Mouse (Mus musculus): ENCODE results near the gene Hbs1l. TPM values are rescaled to one million over a fixed set of nuclear protein-coding genes. Genes with fewer than 3 reads are reported as not detected.

Hbs1l gene
- total RNA-seq, 2 experiments from 2014 or later, result 72.2 to 76.8 TPM

DNA sequence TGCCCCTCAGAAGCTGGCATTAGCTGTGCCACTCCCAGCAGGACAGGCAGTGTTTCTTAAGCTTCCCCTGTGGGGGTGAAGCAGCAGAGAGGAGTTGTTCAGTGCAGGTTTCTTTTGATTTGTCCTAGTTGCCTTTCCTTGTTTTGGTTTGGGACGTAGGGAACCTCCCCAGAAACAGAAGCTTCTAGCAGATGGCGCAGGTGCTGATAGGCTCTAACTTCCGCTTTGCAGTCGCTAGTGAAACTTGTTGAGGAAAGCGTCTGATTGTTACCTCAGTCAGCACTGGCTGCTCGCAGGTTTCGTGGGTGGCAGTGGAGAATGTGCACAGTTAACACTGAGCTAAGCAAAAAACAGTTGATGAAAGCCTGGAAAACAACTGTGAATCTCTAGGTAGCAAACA, 6.0 kb downstream of the Hbs1l start:
- DNase-seq (ENCODE audit: low spot score in 2 of 2), result no peak

GRCm38 (mm10) chr10:21304672-21305632, 9.2 kb downstream of the Hbs1l start:
- no peak for DNase-seq (ENCODE audit: low spot score in 2 of 2)

GRCm38 (mm10) chr10:21313732-21314131, 18.0 kb downstream of the Hbs1l start:
- no peak for DNase-seq (ENCODE audit: low spot score in 2 of 2)

GRCm38 (mm10) chr10:21316123-21316522, 20.3 kb downstream of the Hbs1l start:
- DNase-seq (ENCODE audit: low spot score in 2 of 2), result no peak

DNA sequence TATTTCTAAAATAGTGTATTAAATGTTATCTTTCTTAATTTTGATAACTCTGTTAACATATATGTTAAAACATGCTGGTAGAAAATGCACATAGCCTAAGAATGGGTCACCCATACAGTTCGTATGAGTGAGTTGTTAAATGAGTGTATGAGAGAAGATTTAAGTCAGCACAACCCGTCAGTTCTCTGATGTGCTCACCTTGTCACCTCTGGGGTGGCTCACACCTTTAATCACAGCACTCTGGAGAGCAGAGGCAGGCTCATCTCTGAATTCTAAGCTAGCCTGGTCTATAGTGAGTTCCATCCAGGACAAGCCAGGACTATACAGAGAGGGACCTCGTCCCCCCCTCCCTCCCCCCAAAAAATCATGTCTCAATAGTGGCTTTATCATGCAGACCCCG, 22.5 kb downstream of the Hbs1l start:
- DNase-seq (ENCODE audit: low spot score in 2 of 2), result no peak

DNA sequence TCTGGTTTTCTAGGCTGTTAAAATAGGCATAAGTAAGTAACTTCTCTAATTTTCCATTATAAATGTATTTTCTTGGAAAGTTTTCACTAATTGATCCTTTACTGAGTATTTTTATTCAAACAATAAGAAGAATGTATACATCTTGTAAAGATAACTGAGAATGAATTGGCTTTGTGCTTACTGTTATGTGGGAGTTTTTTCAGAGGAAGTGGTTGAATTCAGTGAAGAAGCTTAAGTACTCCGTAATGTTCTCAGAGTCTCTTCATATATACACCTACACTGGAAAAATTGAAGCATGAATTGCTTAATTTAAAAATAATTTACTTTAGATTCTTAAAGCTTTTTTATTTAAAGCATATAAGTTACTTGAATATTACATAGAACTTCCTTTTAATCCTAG, 23.2 kb downstream of the Hbs1l start:
- DNase-seq (ENCODE audit: low spot score in 2 of 2), result no peak

DNA sequence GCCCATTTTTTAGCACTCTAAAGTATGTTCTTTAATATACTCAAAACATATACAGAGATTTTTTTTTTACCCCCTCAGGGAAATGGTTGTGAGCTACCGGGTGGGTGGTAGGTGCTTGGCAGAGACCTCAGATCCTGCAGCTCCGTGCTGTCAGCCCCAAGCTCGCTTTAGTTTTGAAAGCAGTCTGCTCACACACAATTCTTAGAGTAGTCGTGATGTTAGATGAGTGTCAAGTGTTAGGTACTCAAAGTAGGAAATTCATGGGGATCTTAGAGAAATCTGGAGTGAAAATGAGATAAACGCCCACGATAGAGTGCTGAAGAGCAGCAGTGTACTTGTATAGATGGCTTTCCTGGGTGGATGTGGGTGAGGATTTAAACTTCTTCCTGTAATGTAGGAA, 24.8 kb downstream of the Hbs1l start:
- DNase-seq (ENCODE audit: low spot score in 2 of 2), result no peak

DNA sequence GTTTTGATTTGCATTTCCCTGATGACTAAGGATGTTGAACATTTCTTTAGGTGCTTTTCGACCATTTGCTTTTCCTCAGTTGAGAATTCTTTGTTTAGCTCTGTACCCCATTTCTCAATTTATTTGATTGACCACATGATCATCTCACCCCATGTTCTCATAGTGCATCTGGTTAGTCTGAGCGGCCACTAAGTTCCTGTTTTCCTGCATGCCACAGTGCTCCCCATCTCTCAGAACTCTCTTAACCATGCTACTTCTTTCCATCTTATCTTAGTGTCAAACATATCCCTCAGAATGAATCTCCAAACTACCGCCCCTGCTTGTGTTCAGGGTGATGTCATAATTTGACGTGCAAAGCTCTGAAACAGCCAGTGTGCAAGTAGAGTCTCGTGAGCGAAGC, 30.6 kb downstream of the Hbs1l start:
- no peak for DNase-seq (ENCODE audit: low spot score in 2 of 2)

DNA sequence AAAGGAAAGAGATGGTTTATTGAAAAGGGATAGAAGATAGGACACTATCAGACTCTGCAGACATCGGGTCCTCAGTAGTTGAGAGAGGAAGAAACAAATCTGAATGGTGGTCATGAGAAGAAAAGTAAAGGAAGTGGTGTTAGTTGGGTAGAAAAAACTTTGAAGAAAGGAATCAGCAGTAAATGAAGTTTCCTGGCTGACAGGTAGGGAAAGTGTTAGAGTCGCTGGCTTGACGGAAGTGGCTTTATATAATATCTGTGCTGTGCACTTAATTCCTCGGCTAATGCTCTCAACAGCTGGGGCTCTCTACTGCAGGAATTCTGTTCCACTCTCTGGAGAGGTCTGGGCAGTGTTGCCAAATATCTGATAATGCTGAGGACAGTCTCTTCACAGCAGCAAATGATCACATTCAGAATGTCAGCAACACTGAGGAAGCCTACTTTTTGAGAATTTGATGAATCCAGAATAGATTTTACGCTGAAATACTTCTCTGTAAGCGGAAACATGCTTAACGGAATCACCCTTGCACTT, 31.9 kb downstream of the Hbs1l start:
- no peak for DNase-seq (ENCODE audit: low spot score in 2 of 2)

DNA sequence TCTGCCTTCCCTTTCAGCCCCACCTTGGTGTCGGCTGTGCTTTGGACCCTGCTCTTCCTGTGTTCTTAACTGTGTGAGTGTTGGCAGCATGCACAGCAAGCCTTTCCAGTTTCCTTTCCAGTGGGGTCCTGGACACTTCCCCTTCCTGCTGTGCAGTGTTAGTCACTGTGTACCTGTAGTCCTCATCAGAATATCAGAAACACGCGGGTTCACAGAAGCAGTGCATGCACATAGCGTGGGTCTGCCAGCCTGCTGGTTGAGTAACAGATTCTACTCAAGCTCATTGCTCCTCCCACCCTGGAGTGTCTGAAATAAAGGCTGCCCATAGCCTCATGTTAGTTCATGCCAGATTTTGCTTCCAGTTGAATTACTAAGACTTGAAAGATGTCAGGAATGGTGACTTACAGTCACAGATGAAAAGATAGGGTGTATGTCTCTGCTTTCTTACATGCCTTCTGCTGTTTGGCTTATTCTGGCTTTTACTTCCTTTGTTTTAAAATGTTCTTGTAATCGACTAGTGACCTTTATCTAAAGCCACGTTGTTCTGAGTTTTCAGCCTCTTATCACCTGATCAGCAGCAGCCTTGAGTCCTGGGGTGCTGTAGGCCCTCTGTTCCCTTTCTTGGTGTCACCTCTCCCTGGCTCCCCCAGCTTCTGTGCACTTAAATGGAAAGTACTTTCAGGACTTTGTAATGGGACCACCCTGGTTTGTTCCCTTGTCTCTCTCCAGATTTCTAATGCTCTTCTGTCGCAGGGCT, 38.7 kb downstream of the Hbs1l start:
- no peak for DNase-seq (ENCODE audit: low spot score in 2 of 2)

DNA sequence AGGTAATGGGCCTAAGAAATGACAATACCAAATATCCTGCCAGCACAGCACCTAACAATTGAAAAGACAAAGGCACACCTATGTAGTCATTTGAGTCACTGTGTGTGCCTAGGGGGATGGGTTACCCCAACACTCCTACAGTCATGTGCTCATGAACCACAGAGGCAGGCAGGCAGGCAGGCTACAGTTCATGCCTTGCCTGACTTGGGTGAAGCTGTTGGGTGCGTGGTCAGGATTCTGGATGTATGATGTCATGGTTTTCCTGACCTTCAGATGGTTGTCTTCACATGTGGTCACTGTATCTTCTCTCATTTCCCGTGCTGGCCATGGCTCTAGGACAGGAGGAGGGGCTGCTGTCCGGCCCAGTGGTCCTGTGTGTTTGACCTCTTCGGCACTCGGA, 39.8 kb downstream of the Hbs1l start:
- DNase-seq (ENCODE audit: low spot score in 2 of 2), result no peak

DNA sequence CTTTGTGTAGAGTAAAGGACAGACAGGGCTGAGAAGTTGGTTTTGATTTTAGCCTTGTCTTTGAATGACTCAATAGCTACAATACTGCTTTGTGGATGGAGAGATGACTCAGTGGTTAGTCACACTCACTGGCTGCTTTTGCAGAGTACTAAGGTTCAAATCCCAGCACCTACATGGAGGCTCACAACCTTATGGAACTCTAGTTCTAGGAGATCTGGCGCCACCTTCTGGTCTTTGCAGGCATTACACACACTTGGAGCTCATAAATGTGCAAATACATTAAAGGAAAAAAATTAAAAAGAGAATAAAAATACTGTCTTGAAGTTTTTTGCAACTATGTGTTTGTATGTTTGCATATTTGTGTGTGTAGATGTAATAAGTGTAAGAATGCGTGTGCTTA, 41.4 kb downstream of the Hbs1l start:
- no peak for DNase-seq (ENCODE audit: low spot score in 2 of 2)

- DNase-seq (ENCODE audit: low spot score in 2 of 2), result no peak
These were observed 45.9 kb downstream of the Hbs1l start for GRCm38 (mm10) chr10:21341706-21342105.

GRCm38 (mm10) chr10:21342331-21343005, 46.7 kb downstream of the Hbs1l start:
- DNase-seq (ENCODE audit: low spot score in 2 of 2), result no peak

GRCm38 (mm10) chr10:21347332-21347731, 51.6 kb downstream of the Hbs1l start:
- no peak for DNase-seq (ENCODE audit: low spot score in 2 of 2)

GRCm38 (mm10) chr10:21349449-21349848, 53.7 kb downstream of the Hbs1l start:
- no peak for DNase-seq (ENCODE audit: low spot score in 2 of 2)

- no peak for DNase-seq (ENCODE audit: low spot score in 2 of 2)
These were observed 54.2 kb downstream of the Hbs1l start for GRCm38 (mm10) chr10:21349946-21350345.

- no peak for DNase-seq (ENCODE audit: low spot score in 2 of 2)
These were observed 55.0 kb downstream of the Hbs1l start for GRCm38 (mm10) chr10:21350531-21351515.

GRCm38 (mm10) chr10:21351766-21352165, 56.0 kb downstream of the Hbs1l start:
- no peak for DNase-seq (ENCODE audit: low spot score in 2 of 2)

- DNase-seq (ENCODE audit: low spot score in 2 of 2), result no peak
These were observed 58.1 kb downstream of the Hbs1l start for GRCm38 (mm10) chr10:21353890-21354289.

Measured in adrenal gland, adult 18-20 months (tissue).